Mouse (Mus musculus): ENCODE measurements at regions not wholly inside any gene's neighbourhood (a gene's known extent, or its start where the extent isn't known, plus 50 kb on each side); places are given as distances from the start of the nearest gene placed in this dataset.

DNA sequence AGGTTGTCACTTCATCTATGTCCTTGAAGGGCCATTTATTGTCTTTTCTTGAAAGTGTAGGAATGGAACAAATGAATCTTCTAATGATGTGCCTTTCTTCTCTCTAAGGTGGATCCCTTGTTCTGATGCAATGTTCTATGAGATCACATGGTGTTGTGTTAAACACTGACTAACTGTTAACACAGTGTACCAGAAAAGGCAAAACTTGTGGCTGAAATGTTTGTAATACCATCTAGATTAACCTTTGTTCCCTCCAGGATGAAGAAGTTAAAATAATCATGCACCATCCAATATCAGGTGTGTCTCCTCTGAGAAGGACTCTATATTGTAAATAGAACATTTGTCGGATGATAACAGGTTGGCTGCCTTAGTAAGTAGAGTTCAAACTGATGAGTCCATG lies 849.1 kb downstream of the Gm9195 start:
- TF ChIP-seq POLR2A (IDR thresholded peaks at IDR 0.05; ENCODE audit: insufficient read length, low read depth) (no peak), REST (IDR thresholded peaks at IDR 0.05; ENCODE audit: insufficient read depth, insufficient read length) (no peak), E2F4 (IDR thresholded peaks at IDR 0.05; ENCODE audit: insufficient read depth) (no peak), MAX (IDR thresholded peaks at IDR 0.05; ENCODE audit: low read depth) (no peak), CEBPB (IDR thresholded peaks at IDR 0.05; ENCODE audit: insufficient read depth, poor library complexity, severe bottlenecking) (no peak), MYOD1 (IDR thresholded peaks at IDR 0.05; ENCODE audit: control insufficient read depth in 1 of 3, insufficient read length in 2 of 3, low read depth in 2 of 3) (no peak), POLR2AphosphoS2 (IDR thresholded peaks at IDR 0.05; ENCODE audit: insufficient read length, low read depth) (no peak), TCF12 (IDR thresholded peaks at IDR 0.05; ENCODE audit: insufficient read depth, poor library complexity, severe bottlenecking) (no peak)
